Mouse (Mus musculus) bone marrow macrophage, adult 2 months (primary cell): ENCODE data around the gene Src.

Source experiments
- CTCF ChIP-seq: IDR thresholded peaks from 2 replicates; pipeline ENCODE4 v1.5.1; 2012; ENCODE audit warnings: low read depth, mild to moderate bottlenecking, low read length, moderate library complexity
- POLR2A ChIP-seq: IDR thresholded peaks from 2 replicates; pipeline ENCODE4 v1.6.1; 2012; ENCODE audit warnings: mild to moderate bottlenecking, low read depth, low read length, borderline replicate concordance

- no peak for TF ChIP-seq CTCF
- TF ChIP-seq POLR2A, result no peak
These were observed 41.5 kb downstream of the Src start for GRCm38 (mm10) chr2:157459736-157460135.
